Mouse (Mus musculus) erythroblast, embryonic 14.5 days (primary cell): ENCODE measurements around the gene Mkln1. TPM values are rescaled to one million over a fixed set of nuclear protein-coding genes. Genes with fewer than 3 reads are reported as not detected.

Experiments used
- H3K27me3 ChIP-seq: 2 replicates; pipeline ENCODE4 v1.6.1; 2012; ENCODE audit warnings: inconsistent platforms; ENCODE audit not compliant: control insufficient read depth
- H3K36me3 ChIP-seq: 2 replicates; pipeline ENCODE4 v1.6.1; 2012; ENCODE audit warnings: mild to moderate bottlenecking, inconsistent platforms; ENCODE audit not compliant: control insufficient read depth
- H3K4me1 ChIP-seq: 2 replicates; pipeline ENCODE4 v1.6.1; 2012; ENCODE audit warnings: inconsistent platforms; ENCODE audit not compliant: control insufficient read depth
- H3K4me3 ChIP-seq: replicated peaks from 2 replicates; pipeline ENCODE3; 2012; ENCODE audit warnings: moderate library complexity, mild to moderate bottlenecking, inconsistent platforms
- H3K9me3 ChIP-seq: 2 replicates; pipeline ENCODE4 v1.6.1; 2012; ENCODE audit warnings: low read length, inconsistent platforms, mixed read lengths; ENCODE audit not compliant: control insufficient read depth
- GATA1 ChIP-seq: IDR thresholded peaks from 2 replicates; pipeline ENCODE4 v1.6.1; 2012; ENCODE audit warnings: low read length, inconsistent platforms, mixed read lengths
- TAL1 ChIP-seq: IDR thresholded peaks from 3 replicates; pipeline ENCODE4 v1.6.1; 2012; ENCODE audit warnings: low read length, inconsistent platforms, mixed read lengths
- polyA plus RNA-seq: library from polyadenylated mRNA; stranded (reverse); fragments of >175 nt; gene quantifications from 2 replicates; pipeline ENCODE4 v1.2.3, GENCODE M21; 2012

The Mkln1 gene
- polyA plus RNA-seq, 1 experiment, result 4.1 TPM

DNA sequence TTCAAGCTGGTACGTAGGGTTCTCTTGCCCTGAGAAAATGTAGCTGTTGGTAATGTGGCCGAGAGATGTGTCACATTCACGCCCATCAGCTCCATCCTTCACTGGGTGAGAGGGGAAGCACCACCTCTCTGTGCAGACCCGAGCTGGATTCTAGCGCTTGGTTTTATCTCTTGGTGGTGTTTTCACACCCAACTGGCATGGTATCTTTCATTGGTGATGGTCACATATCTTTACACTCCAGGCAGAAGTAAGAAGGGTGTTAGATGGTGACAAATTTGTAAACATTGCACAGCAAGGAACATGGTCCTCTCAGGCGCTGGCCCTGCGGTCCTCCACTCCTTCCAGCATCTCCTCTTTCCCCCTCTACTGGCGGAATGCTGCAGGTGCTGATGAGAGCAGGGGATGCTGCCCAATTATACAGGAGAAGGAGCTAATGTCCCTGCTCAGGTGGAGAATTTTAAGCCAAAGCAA, 120.5 kb downstream of the Mkln1 start:
- Histone ChIP-seq H3K27me3 (no peaks in the 10 kb centered on the region), H3K4me1 (peaks cover 34% of the 10 kb centered on the region), H3K36me3 (peaks cover 88% of the 10 kb centered on the region), H3K4me3 (no peak overlapping the region), H3K9me3 (no peaks in the 10 kb centered on the region)
- TF ChIP-seq TAL1, result peak; percentile 41; the same call in 1 of the 3 replicates
- no peak; the same call in 1 of the 2 replicates for TF ChIP-seq GATA1

DNA sequence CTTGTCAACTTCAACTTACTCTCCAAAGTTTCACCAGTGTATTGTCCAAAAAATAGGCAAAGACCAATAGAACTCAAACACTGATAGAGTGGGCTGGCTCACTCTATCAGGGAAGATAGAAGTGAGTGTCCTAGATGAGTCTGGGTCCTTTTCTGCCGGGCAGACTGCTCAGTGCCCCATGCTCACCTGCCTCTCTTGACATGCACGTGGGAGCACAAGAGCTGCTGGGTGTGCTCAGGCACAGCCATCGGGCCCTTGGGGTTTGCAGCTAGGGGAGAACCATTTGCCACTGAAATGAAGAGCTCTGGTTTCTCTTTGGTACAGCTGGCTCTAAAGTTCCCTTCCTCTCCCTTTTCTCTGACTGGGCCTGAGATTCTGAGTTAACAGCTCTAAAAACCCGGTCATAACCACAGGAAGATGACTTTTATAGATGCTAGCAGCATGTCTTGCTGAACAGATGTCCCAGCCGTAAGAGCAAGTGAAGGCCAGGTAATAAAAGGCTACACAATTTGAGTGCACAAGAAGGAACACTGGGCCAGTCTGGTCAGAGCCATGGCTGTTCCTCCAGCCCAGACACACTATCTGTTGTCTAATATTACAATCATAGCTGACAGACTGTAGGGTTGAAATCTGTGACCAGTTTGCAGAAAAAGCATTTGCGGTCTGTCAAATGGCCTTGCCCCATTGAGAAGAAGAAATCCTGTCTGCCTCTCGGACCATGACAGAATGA, 122.1 kb downstream of the Mkln1 start:
- Histone ChIP-seq H3K27me3 (no peaks in the 10 kb centered on the region), H3K9me3 (no peaks in the 10 kb centered on the region), H3K4me1 (peaks cover 34% of the 10 kb centered on the region), H3K4me3 (no peak overlapping the region), H3K36me3 (peaks cover 90% of the 10 kb centered on the region)
- TF ChIP-seq TAL1, result no peak
- no peak for TF ChIP-seq GATA1

DNA sequence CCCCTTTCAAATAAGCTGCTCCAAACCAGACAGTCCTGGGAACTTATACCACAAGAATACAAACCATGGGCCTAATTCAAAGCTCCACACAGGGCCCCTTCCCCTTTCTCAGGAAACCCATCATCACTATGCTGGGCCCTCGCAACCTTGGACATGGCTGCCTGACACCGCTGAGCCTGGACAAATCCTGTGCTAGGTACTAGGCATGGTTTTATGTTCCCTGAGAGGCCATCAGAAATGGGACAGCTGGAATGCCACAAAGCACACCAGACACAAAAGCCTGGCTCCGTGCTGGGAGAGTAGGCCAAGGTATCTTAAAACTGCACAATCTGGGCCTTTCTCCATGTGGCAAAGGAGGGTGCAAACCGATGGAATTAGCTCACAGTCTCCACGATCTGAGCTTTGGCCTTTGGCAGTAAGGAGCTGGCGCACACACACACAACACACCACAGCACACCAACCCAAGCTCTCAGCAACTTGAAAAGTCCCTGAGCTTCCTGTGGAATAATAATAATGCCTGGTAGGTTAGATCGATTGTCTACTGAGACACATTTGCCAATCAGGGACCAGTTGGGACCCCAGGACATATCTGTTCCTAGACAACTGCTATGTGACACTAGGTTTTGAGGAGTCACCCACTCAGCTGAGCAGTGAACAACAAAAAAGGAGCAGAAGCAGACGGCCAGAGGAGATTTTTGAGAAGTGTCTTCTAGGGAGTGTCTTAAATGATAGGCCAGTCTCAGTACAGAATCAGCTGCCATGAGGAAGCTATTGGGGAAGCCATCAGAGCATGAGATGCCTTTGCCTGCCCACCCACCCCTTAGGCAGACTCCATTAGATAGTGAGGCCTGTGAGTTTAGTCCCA, 123.2 kb downstream of the Mkln1 start:
- no peak for TF ChIP-seq GATA1
- TF ChIP-seq TAL1, result no peak
- Histone ChIP-seq H3K4me3 (no peak overlapping the region), H3K27me3 (no peaks in the 10 kb centered on the region), H3K4me1 (peaks cover 36% of the 10 kb centered on the region), H3K36me3 (peaks cover 92% of the 10 kb centered on the region), H3K9me3 (no peaks in the 10 kb centered on the region)

GRCm38 (mm10) chr6:31522478-31522877, 123.9 kb downstream of the Mkln1 start:
- peaks cover 91% of the 10 kb centered on the region for H3K36me3 ChIP-seq
- no peaks in the 10 kb centered on the region for H3K9me3 ChIP-seq
- no peak for TF ChIP-seq TAL1
- peaks cover 31% of the 10 kb centered on the region for H3K4me1 ChIP-seq
- no peak overlapping the region for H3K4me3 ChIP-seq
- H3K27me3 ChIP-seq, result no peaks in the 10 kb centered on the region

GRCm38 (mm10) chr6:31523039-31523438, 124.5 kb downstream of the Mkln1 start:
- H3K4me3 ChIP-seq, result no peak overlapping the region
- peaks cover 87% of the 10 kb centered on the region for H3K36me3 ChIP-seq
- H3K27me3 ChIP-seq, result no peaks in the 10 kb centered on the region
- peaks cover 27% of the 10 kb centered on the region for H3K4me1 ChIP-seq
- no peaks in the 10 kb centered on the region for H3K9me3 ChIP-seq
- TF ChIP-seq GATA1, result no peak
- TF ChIP-seq TAL1, result no peak

- H3K9me3 ChIP-seq, result no peaks in the 10 kb centered on the region
- H3K36me3 ChIP-seq, result peaks cover 87% of the 10 kb centered on the region
- no peaks in the 10 kb centered on the region for H3K27me3 ChIP-seq
- TF ChIP-seq TAL1 (no peak), GATA1 (no peak)
- no peak overlapping the region for H3K4me3 ChIP-seq
- peaks cover 26% of the 10 kb centered on the region for H3K4me1 ChIP-seq
These were observed 125.1 kb downstream of the Mkln1 start for GRCm38 (mm10) chr6:31523657-31524056.

DNA sequence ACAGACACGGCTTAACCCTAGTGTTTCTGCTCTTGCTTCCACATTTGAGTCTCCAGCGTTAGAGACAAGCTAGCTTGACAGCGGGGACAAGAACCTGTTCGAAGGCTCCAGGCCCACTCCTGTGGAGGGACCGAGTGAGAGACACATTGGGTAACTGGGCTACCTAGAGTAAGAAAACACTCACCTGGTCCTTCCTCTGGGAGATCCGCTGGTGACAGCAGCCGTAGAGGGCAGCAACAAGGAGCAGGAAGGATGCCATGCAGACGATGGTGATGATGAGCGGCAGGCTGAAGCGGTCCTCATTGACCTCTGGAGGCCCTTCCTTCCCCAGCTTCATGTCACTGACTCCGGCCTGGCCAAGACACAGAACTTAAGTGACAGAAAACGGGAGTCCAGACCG, 125.6 kb downstream of the Mkln1 start:
- Histone ChIP-seq H3K4me1 (peaks cover 22% of the 10 kb centered on the region), H3K4me3 (no peak overlapping the region), H3K36me3 (peaks cover 85% of the 10 kb centered on the region), H3K27me3 (no peaks in the 10 kb centered on the region), H3K9me3 (no peaks in the 10 kb centered on the region)
- TF ChIP-seq TAL1 (no peak), GATA1 (no peak)

GRCm38 (mm10) chr6:31524647-31525046, 126.1 kb downstream of the Mkln1 start:
- no peak for TF ChIP-seq GATA1
- TF ChIP-seq TAL1, result no peak
- Histone ChIP-seq H3K4me1 (peaks cover 17% of the 10 kb centered on the region), H3K9me3 (no peaks in the 10 kb centered on the region), H3K27me3 (no peaks in the 10 kb centered on the region), H3K36me3 (peaks cover 84% of the 10 kb centered on the region), H3K4me3 (no peak overlapping the region)

GRCm38 (mm10) chr6:31525231-31525900, 126.8 kb downstream of the Mkln1 start:
- Histone ChIP-seq H3K36me3 (peaks cover 80% of the 10 kb centered on the region), H3K9me3 (no peaks in the 10 kb centered on the region), H3K4me3 (no peak overlapping the region), H3K4me1 (peaks cover 12% of the 10 kb centered on the region), H3K27me3 (no peaks in the 10 kb centered on the region)
- TF ChIP-seq TAL1, result no peak
- TF ChIP-seq GATA1, result no peak
